Mouse (Mus musculus) megakaryocyte, embryonic 14.5 days (primary cell): ENCODE data around the gene Tcirg1. TPM values are rescaled to one million over a fixed set of nuclear protein-coding genes. Genes with fewer than 3 reads are reported as not detected.

Experiments used
- H3K27me3 ChIP-seq: replicated peaks from 2 replicates; pipeline ENCODE3; 2012; ENCODE audit warnings: inconsistent platforms
- H3K36me3 ChIP-seq: replicated peaks from 2 replicates; pipeline ENCODE3; 2012; ENCODE audit warnings: low read length, inconsistent platforms, mixed read lengths
- H3K4me1 ChIP-seq: 2 replicates; pipeline ENCODE4 v1.6.1; 2012; ENCODE audit warnings: inconsistent platforms
- H3K4me3 ChIP-seq: replicated peaks from 2 replicates; pipeline ENCODE3; 2012; ENCODE audit warnings: moderate library complexity, mild to moderate bottlenecking, inconsistent platforms
- H3K9me3 ChIP-seq: 2 replicates; pipeline ENCODE4 v1.6.1; 2012; ENCODE audit warnings: inconsistent platforms
- FLI1 ChIP-seq: IDR thresholded peaks from 2 replicates; pipeline ENCODE4 v1.6.1; 2012; ENCODE audit warnings: low read length, inconsistent platforms, mixed read lengths
- GATA1 ChIP-seq: IDR thresholded peaks from 3 replicates; pipeline ENCODE4 v1.6.1; 2012; ENCODE audit warnings: mixed read lengths, low read length, inconsistent platforms, borderline replicate concordance
- polyA plus RNA-seq: library from polyadenylated mRNA; stranded (reverse); fragments of >175 nt; gene quantifications from 2 replicates; pipeline ENCODE4 v1.2.3, GENCODE M21; 2012; ENCODE audit warnings: low replicate concordance; ENCODE audit not compliant: insufficient read depth

Gene Tcirg1
- 39.3 and 78.0 TPM in 2 replicates for polyA plus RNA-seq

DNA sequence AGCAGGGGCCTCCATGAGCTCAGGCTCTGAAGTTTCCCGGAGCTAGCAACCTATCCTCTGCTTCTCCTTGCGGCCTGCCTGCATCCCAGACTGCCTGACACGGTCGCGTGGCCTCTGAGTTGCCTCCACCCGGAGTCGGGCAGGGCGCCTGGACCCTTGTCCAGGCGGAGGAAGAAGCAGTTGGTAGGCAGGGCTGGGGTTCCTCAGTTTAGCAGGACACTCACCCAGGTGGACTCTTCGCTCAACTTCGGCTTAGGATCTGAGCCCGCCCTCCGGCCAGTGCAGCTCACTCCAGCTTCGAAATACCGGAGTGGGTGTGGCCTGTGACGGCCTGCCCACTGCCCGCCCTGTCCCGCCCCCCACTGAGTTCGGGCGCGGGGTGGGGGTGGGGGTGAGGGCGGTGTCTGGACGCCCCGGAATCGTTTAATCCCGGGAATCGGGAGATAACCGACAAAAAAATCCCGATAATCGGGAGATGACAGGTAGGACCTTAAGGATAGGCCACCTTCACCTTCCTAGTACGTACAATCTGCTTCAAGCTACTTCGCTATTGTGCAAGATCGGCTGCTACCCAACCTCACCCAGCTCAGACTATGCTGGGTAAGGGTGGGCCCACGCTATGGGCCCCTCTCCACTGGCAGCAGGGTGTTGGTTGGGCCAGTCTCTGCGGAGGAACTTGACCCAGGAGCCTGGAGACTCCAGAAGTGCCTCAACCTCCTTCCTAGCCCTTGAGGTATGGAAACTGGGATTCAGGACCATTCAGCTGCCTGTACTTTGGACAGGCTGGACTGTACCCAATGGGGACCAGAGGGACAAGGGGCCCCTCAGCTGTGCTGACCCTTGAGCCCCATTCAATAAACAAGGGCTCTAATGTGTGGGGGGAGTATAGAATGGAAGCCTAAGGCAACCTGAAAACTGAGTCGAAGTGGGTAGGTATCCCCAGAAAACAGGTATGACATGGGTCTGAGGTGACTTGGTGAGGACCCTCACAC lies at the start of gene Tcirg1:
Tcirg1 (minus strand) TSS at position 339 of the 992 bp plus-strand sequence.
- peak within 1 kb of the TSS; percentile 96 for H3K4me3 ChIP-seq
- H3K36me3 ChIP-seq = peaks cover 69% of the 10 kb centered on the region
- H3K9me3 ChIP-seq = no peaks in the 10 kb centered on the region
- H3K4me1 ChIP-seq = peaks cover 94% of the 10 kb centered on the region
- no peaks in the 10 kb centered on the region for H3K27me3 ChIP-seq
- no peak for TF ChIP-seq GATA1

- H3K36me3 ChIP-seq = no peaks in the 10 kb centered on the region
- H3K9me3 ChIP-seq = 0 out of 2 replicates have a peak, but pooled peaks cover 5% of the 10 kb centered on the region
- peaks cover 38% of the 10 kb centered on the region for H3K27me3 ChIP-seq
- H3K4me3 ChIP-seq = no peak overlapping the region
- TF ChIP-seq GATA1 = no peak
- TF ChIP-seq FLI1 = no peak
- H3K4me1 ChIP-seq = peaks cover 27% of the 10 kb centered on the region
Observed at GRCm38 (mm10) chr19:3955804-3956203, 48.9 kb upstream of the Tcirg1 start.

- Histone ChIP-seq H3K4me1 (peaks cover 33% of the 10 kb centered on the region), H3K27me3 (peaks cover 38% of the 10 kb centered on the region), H3K4me3 (no peak overlapping the region), H3K9me3 (0 out of 2 replicates have a peak, but pooled peaks cover 3% of the 10 kb centered on the region), H3K36me3 (peaks cover 2% of the 10 kb centered on the region)
- TF ChIP-seq FLI1 (no peak), GATA1 (no peak)
Observed at GRCm38 (mm10) chr19:3955033-3955432, 48.1 kb upstream of the Tcirg1 start.

DNA sequence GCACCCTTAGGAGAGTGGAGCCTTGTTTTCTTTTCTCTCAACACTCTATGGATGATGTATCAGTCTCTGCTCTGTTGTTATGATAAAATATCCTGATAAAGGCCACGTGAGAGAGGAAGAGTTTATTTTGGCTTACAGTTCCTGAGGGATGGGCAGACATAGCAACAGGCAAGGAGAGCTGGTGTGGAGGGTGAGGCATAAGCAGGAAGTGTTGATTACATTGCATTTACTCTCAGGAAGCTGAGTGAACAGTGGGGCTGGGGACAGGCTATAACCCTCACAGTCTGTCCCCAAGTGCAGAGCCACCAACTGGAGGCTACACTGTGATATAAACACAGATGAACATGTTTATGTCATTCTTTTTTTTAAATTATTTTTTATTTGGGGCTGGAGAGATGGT lies 45.2 kb upstream of the Tcirg1 start:
- peaks cover 24% of the 10 kb centered on the region for H3K27me3 ChIP-seq
- no peak overlapping the region for H3K4me3 ChIP-seq
- H3K9me3 ChIP-seq = 0 out of 2 replicates have a peak, but pooled peaks cover 3% of the 10 kb centered on the region
- no peak for TF ChIP-seq GATA1
- no peak for TF ChIP-seq FLI1
- H3K4me1 ChIP-seq = peaks cover 29% of the 10 kb centered on the region
- peaks cover 26% of the 10 kb centered on the region for H3K36me3 ChIP-seq

GRCm38 (mm10) chr19:3951461-3951860 lies 44.5 kb upstream of the Tcirg1 start:
- Histone ChIP-seq H3K4me1 (peaks cover 36% of the 10 kb centered on the region), H3K9me3 (0 out of 2 replicates have a peak, but pooled peaks cover 3% of the 10 kb centered on the region), H3K27me3 (peaks cover 20% of the 10 kb centered on the region), H3K4me3 (peak overlapping the region; percentile 51), H3K36me3 (peaks cover 28% of the 10 kb centered on the region)
- TF ChIP-seq GATA1 (no peak), FLI1 (no peak)

DNA sequence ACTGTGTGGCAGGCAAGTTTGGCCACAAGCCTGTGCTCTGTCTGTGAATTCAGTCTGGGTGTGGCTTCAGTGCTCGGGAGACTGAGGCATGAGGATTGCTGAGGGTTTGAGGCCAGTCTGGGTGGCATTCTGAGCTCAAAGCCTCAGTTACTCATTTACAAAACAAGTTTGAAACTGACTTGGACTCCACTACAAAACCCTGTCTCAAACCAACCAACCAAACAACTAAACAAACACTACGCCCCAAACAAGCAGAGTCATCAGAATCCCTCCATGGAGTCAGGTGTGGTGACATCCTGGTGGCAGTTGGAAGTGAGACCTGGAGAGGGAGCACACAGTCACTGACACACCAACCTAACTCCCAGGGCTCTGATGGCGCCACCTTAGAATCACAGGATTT lies 43.4 kb upstream of the Tcirg1 start:
- TF ChIP-seq GATA1 (no peak), FLI1 (no peak)
- no peak overlapping the region for H3K4me3 ChIP-seq

DNA sequence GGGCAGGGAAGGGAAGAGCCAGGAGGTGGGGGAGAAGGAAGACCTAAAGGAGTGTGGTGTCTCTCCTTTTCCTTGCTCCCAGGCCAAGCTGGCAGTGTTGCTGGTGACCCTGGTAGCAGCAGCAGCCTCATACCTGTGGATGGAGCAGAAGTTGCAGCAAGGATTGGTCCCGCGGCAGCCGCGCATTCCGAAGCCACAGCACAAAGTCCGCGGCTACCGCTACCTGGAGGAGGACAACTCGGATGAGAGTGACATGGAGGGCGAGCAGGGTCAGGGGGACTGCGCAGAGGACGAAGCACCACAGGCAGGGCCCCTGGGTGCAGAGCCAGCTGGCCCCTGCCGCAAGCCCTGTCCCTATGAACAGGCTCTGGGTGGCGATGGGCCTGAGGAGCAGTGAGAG lies 41.6 kb upstream of the Tcirg1 start:
- no peak overlapping the region for H3K4me3 ChIP-seq
- H3K4me1 ChIP-seq = peaks cover 41% of the 10 kb centered on the region
- TF ChIP-seq FLI1 = no peak
- no peak for TF ChIP-seq GATA1
- H3K9me3 ChIP-seq = 0 out of 2 replicates have a peak, but pooled peaks cover 3% of the 10 kb centered on the region
- H3K27me3 ChIP-seq = peaks cover 3% of the 10 kb centered on the region
- H3K36me3 ChIP-seq = peaks cover 38% of the 10 kb centered on the region

More for the DNA sequence above, 43.4 kb upstream of the Tcirg1 start:
- Histone ChIP-seq H3K36me3 (peaks cover 32% of the 10 kb centered on the region), H3K27me3 (peaks cover 11% of the 10 kb centered on the region), H3K4me1 (peaks cover 39% of the 10 kb centered on the region), H3K9me3 (0 out of 2 replicates have a peak, but pooled peaks cover 3% of the 10 kb centered on the region)

- Histone ChIP-seq H3K27me3 (peaks cover 3% of the 10 kb centered on the region), H3K9me3 (no peaks in the 10 kb centered on the region), H3K4me3 (no peak overlapping the region), H3K36me3 (peaks cover 38% of the 10 kb centered on the region), H3K4me1 (peaks cover 48% of the 10 kb centered on the region)
- TF ChIP-seq GATA1 = no peak
- no peak for TF ChIP-seq FLI1
Observed at GRCm38 (mm10) chr19:3947813-3948212, 40.9 kb upstream of the Tcirg1 start.

GRCm38 (mm10) chr19:3946715-3947114 lies 39.8 kb upstream of the Tcirg1 start:
- Histone ChIP-seq H3K27me3 (peaks cover 3% of the 10 kb centered on the region), H3K4me3 (no peak overlapping the region), H3K4me1 (peaks cover 52% of the 10 kb centered on the region), H3K9me3 (no peaks in the 10 kb centered on the region), H3K36me3 (peaks cover 45% of the 10 kb centered on the region)
- TF ChIP-seq FLI1 (no peak), GATA1 (no peak)
